Comparison of ENCODE assay signal across 16 mouse cellular contexts in genomic region chr11:48398032-48398431, GRCm38 (mm10).
"Had no signal": no experiment of that assay in that cellular context is flagged by ENCODE, and none has a peak within 500 bp of the region (broad histone marks: within the 10 kb centered on the region; RNA-seq: fewer than 3 reads in every experiment).

No protein-coding gene starts in this region.

- H3K9me3 ChIP-seq: kidney, embryonic 15.5 days; limb, embryonic 15.5 days; liver, embryonic 12.5 days; megakaryocyte, embryonic 14.5 days; neural tube, embryonic 13.5 days; stomach, embryonic 15.5 days had no signal

- DNase-seq: kidney, adult 2 months; kidney, postnatal 25 days; layer of hippocampus, adult 9-11 months; layer of hippocampus, postnatal 36 days; right cerebral cortex, postnatal 14 days; thymus, adult 2 months; thymus, postnatal 25 days had no signal

- H3K27me3 ChIP-seq: kidney, embryonic 15.5 days; limb, embryonic 15.5 days; liver, embryonic 12.5 days; megakaryocyte, embryonic 14.5 days; neural tube, embryonic 13.5 days; stomach, embryonic 15.5 days had no signal

- ATAC-seq: liver, embryonic 12.5 days; midbrain, embryonic 16.5 days had no signal

- H3K27ac ChIP-seq: kidney, embryonic 15.5 days; limb, embryonic 15.5 days; liver, embryonic 12.5 days; macrophage; neural tube, embryonic 13.5 days; stomach, embryonic 15.5 days had no signal

- H3K4me1 ChIP-seq: kidney, embryonic 15.5 days; limb, embryonic 15.5 days; liver, embryonic 12.5 days; megakaryocyte, embryonic 14.5 days; neural tube, embryonic 13.5 days; stomach, embryonic 15.5 days had no signal

- H3K9ac ChIP-seq: kidney, embryonic 15.5 days; limb, embryonic 15.5 days; liver, embryonic 12.5 days; neural tube, embryonic 13.5 days; stomach, embryonic 15.5 days had no signal

- H3K4me3 ChIP-seq: kidney, embryonic 15.5 days; limb, embryonic 15.5 days; liver, embryonic 12.5 days; megakaryocyte, embryonic 14.5 days; neural tube, embryonic 13.5 days; stomach, embryonic 15.5 days had no signal

- H3K4me2 ChIP-seq: kidney, embryonic 15.5 days; limb, embryonic 15.5 days; liver, embryonic 12.5 days; midbrain, embryonic 11.5 days; neural tube, embryonic 13.5 days; stomach, embryonic 15.5 days had no signal

- H3K36me3 ChIP-seq: kidney, embryonic 15.5 days; limb, embryonic 15.5 days; liver, embryonic 12.5 days; neural tube, embryonic 13.5 days; stomach, embryonic 15.5 days had no signal
